Mouse (Mus musculus) kidney, embryonic 16.5 days (tissue): ENCODE data around the gene Rsph1. TPM values are rescaled to one million over a fixed set of nuclear protein-coding genes. Genes with fewer than 3 reads are reported as not detected.
A peak's percentile ranks its signal among the peaks of the same experiment; 100 is the strongest.

Experiments
- ATAC-seq: fragments of 200-750 bp; cut with Nextera tagmentation; 2 replicates; pipeline ENCODE4 v1.8.0; 2017; ENCODE audit warnings: moderate TSS enrichment; ENCODE audit not compliant: low FRiP score, low TSS enrichment
- H3K27ac ChIP-seq: fragments of 300-500 bp; sonication (generic); 2 replicates; pipeline ENCODE4 v1.5.1; 2014; ENCODE audit warnings: low read length
- H3K27me3 ChIP-seq: fragments of 300-500 bp; sonication (generic); 2 replicates; pipeline ENCODE4 v1.6.1; 2014; ENCODE audit warnings: low read length, control low read depth, mixed read lengths; ENCODE audit not compliant: insufficient read depth
- H3K36me3 ChIP-seq: fragments of 300-500 bp; sonication (generic); 2 replicates; pipeline ENCODE4 v1.6.1; 2014; ENCODE audit warnings: low read length, control low read depth, mixed read lengths; ENCODE audit not compliant: insufficient read depth
- H3K4me1 ChIP-seq: fragments of 300-500 bp; sonication (generic); 2 replicates; pipeline ENCODE4 v1.6.1; 2014; ENCODE audit warnings: low read length, control low read depth, mixed read lengths; ENCODE audit not compliant: insufficient read depth
- H3K4me2 ChIP-seq: fragments of 300-500 bp; sonication (generic); replicated peaks from 2 replicates; pipeline ENCODE4 v1.6.1; 2014; ENCODE audit warnings: low read depth, low read length
- H3K4me3 ChIP-seq: fragments of 300-500 bp; sonication (generic); 2 replicates; pipeline ENCODE4 v1.5.1; 2014; ENCODE audit warnings: mild to moderate bottlenecking, low read length
- H3K9ac ChIP-seq: fragments of 300-500 bp; sonication (generic); replicated peaks from 2 replicates; pipeline ENCODE4 v1.6.1; 2014; ENCODE audit warnings: low read length
- H3K9me3 ChIP-seq: fragments of 300-500 bp; sonication (generic); 2 replicates; pipeline ENCODE4 v1.6.1; 2016; ENCODE audit warnings: low read length, control low read depth
- WGBS: fragments of 180-500 bp; shearing (Covaris S2); extraction: QIAGEN DNeasy Blood & Tissue Kit; methylation state at CpG from one replicate; pipeline ENCODE4 v1.1.7; 2014; 5-methylcytosine and 5-hydroxymethylcytosine counted together
- polyA plus RNA-seq: library from polyadenylated mRNA; unstranded; fragments of >200 nt; fragmentation: Nextera tagmentation; extraction: Ambion mirVana; gene quantifications from 2 replicates; pipeline ENCODE4 v1.2.1, GENCODE M21; 2015

Gene Rsph1
- polyA plus RNA-seq, 1 experiment from 2014 or later = 2.0 TPM

DNA sequence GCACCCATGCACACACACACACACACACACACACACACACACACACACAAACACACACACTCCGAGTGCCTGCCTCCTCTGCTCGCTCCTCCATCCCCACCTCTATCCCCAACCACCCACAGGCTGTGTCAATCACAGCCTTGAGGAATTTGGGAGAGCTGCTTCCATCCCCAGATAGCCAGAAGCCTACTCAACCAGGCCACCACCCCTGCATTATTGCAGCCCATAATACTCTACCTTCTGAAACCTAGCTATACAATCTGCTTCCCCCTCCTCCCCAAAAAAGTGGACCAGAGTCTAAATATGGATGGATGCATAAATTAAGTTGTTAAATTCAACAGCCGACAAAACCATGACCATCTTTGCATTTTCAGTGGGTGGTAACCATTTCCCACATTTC, 50.8 kb downstream of the Rsph1 start:
- Histone ChIP-seq H3K9ac (no peak overlapping the region), H3K9me3 (no peaks in the 10 kb centered on the region), H3K27me3 (no peaks in the 10 kb centered on the region), H3K4me2 (no peak overlapping the region), H3K4me3 (no peak overlapping the region), H3K36me3 (no peaks in the 10 kb centered on the region), H3K27ac (no peak overlapping the region), H3K4me1 (no peaks in the 10 kb centered on the region)
- 64% methylated on average over 3 of the region's 3 CpGs for WGBS
- ATAC-seq = no peak

DNA sequence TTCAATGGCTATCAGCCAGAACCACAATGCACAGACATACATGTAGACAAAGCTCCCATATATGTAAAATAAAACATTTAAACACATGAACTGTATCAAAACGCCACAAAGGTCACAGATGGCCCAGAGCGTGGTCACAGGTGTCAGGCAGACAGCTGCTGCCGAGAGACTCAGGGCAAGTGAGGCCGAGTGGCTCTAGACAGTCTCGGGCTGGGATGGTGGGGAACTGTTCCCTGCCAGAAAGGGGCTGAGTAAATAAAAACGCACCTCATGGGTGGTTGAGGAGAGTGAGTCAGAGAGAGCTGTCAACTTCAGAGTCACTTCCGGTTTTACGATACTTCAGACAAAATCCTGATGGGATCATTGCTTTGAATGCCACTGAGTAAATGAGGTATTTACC, 52.6 kb downstream of the Rsph1 start:
- WGBS = 67% methylated on average over 8 of the region's 8 CpGs
- no peak for ATAC-seq

DNA sequence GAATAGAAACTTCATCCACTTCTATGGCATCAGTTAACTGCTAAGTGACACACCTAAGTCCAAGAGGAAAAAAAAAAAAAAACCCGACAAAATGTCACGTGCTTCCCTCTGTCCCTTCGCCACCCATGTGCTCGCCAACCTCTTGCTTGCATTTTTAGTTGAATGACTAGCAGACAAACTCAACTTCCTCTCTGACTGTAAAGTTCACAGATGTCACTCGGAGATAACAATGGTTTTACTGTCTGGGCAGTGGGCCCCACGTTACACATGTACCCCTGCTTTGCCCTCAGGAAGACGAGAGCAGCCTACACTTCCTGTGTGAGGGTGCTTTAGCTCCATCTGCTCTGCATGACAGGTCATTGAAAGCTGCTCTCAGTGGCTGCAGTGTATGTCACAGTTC, 53.3 kb downstream of the Rsph1 start:
- Histone ChIP-seq H3K4me1 (no peaks in the 10 kb centered on the region), H3K36me3 (no peaks in the 10 kb centered on the region), H3K27ac (no peak overlapping the region), H3K4me2 (no peak overlapping the region), H3K27me3 (no peaks in the 10 kb centered on the region), H3K9me3 (no peaks in the 10 kb centered on the region), H3K9ac (no peak overlapping the region), H3K4me3 (no peak overlapping the region)
- 58% methylated on average over 7 of the region's 7 CpGs for WGBS
- ATAC-seq = no peak

More for the DNA sequence above, 52.6 kb downstream of the Rsph1 start:
- Histone ChIP-seq H3K4me1 (no peaks in the 10 kb centered on the region), H3K4me2 (no peak overlapping the region), H3K27ac (no peak overlapping the region), H3K9ac (no peak overlapping the region), H3K4me3 (no peak overlapping the region), H3K27me3 (no peaks in the 10 kb centered on the region), H3K9me3 (no peaks in the 10 kb centered on the region), H3K36me3 (no peaks in the 10 kb centered on the region)

DNA sequence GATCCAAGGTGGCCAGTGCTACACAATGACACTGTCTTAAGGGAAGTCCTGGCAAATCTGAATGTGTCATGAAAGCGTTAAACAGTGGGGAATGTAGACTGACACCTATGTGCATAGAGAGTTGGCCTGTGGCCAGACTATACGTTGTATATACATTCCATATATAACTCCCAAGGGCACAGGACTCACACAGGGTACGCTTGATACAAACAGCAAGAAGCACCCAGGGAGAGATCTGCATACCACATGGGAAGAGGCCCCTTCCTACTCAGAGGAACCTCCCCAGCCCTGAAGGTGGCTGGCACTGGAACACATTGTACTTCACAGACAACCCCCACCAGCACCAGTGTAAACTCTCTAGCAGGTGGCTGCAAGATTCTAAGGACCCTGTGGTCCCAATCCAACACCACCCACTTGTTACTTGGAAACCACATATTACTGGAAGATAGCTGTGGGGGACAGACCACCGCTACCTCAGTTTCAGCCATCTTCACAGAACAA, 54.3 kb downstream of the Rsph1 start:
- ATAC-seq = no peak
- H3K27me3 ChIP-seq = no peaks in the 10 kb centered on the region
- H3K36me3 ChIP-seq = no peaks in the 10 kb centered on the region
- H3K4me2 ChIP-seq = no peak overlapping the region
- no peak overlapping the region for H3K4me3 ChIP-seq
- H3K4me1 ChIP-seq = no peaks in the 10 kb centered on the region
- no peaks in the 10 kb centered on the region for H3K9me3 ChIP-seq
- H3K27ac ChIP-seq = no peak overlapping the region
- H3K9ac ChIP-seq = no peak overlapping the region
- 61% methylated on average over 4 of the region's 4 CpGs for WGBS

DNA sequence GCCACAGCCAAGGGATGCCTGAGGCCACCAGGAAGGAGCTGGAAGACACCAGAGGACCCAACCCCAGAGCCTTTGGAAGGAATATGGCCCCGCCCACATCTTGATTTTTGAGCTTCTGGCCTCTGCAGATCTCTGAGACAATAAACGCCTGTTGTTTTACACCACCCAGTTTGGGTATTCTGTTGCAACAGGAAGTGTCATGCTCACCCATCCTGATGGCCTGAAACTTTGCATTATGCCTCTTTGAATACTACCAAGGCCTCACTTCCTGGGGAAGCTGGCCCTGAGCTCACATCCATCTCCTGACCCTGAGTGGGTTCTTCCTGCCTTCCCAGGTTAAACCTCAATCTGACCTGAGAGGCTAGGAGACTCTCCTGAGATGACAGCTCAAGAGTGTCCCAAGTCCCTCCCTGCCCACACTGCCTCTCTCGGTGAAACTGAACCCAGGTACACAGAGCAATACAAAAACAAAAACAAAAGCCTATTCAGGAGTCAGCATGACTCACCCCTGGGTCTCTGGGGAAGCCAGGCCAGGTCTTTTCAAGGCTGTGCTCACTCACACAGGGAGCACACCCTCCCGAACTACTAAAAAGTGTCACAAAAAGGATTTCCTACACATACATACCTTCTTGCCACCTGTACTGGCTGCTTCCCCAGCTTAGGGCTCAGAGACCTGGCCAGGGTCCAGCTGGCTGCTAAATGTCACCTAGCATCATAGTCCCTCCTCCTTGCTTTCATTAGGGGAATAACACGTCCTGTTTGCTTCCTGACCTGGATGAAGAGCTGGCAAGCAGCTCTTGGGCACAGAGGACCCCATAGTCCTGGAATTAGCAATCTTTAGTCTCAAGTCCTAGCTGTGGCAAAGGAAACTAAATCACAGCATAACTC, 60.9 kb downstream of the Rsph1 start:
- 41% methylated on average over 5 of the region's 5 CpGs for WGBS
- ATAC-seq = no peak
- peak overlapping the region; percentile 35; the same call in 1 of the 2 replicates for H3K27ac ChIP-seq

DNA sequence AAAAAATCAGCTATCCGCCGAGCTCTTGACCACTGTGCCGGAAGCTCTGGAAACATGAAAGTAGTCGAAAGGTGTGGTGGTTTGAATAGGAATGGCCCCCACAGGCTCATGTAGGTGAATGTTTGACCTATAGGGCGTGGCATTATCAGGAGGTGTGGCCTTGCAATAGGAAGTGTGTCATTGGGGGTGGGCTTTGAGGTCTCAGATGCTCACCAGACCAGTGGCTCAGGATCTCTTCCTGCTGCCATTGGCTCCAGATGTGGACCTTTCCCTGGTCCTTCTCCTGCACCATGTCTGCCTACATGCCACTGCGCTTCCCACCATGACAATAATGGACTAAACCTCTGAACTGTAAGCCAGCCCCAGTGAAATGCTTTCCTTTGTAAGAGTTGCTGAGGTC, 65.3 kb downstream of the Rsph1 start:
- Histone ChIP-seq H3K4me2 (no peak overlapping the region), H3K27ac (no peak overlapping the region), H3K4me3 (no peak overlapping the region), H3K9me3 (no peaks in the 10 kb centered on the region), H3K27me3 (no peaks in the 10 kb centered on the region), H3K9ac (no peak overlapping the region), H3K4me1 (peaks cover 4% of the 10 kb centered on the region; the same call in 1 of the 2 replicates), H3K36me3 (no peaks in the 10 kb centered on the region)
- WGBS = 84% methylated on average over 6 of the region's 6 CpGs
- ATAC-seq = no peak

More for the DNA sequence above, 60.9 kb downstream of the Rsph1 start:
- Histone ChIP-seq H3K9me3 (no peaks in the 10 kb centered on the region), H3K36me3 (no peaks in the 10 kb centered on the region), H3K9ac (no peak overlapping the region), H3K4me3 (no peak overlapping the region), H3K4me2 (no peak overlapping the region), H3K27me3 (no peaks in the 10 kb centered on the region), H3K4me1 (no peaks in the 10 kb centered on the region)

DNA sequence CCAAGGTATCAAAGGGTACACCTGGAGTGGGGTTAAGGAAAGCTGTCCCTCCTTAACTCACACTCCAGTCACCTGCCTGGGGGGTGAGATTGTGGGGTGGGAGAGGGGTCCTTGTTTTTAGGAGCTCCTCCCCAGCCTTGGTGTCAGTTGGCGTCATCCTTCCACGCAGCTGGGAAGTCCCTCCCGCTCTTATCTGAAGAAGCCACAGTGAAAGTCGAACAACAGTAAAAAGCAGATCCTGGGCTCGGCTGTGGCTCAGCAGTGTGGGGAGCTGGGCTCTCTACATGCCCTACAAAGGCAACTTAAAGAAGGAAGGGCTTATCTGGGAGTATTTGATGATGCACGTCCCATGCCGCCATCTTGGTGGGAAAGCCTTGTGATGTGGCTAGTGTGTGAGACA, 66.9 kb downstream of the Rsph1 start:
- peaks cover 4% of the 10 kb centered on the region; the same call in 1 of the 2 replicates for H3K4me1 ChIP-seq
- no peak overlapping the region for H3K4me2 ChIP-seq
- 89% methylated on average over 7 of the region's 7 CpGs for WGBS
- no peak overlapping the region for H3K9ac ChIP-seq
- ATAC-seq = no peak
- H3K4me3 ChIP-seq = no peak overlapping the region
- no peaks in the 10 kb centered on the region for H3K9me3 ChIP-seq
- no peaks in the 10 kb centered on the region for H3K36me3 ChIP-seq
- H3K27ac ChIP-seq = no peak overlapping the region
- H3K27me3 ChIP-seq = no peaks in the 10 kb centered on the region

DNA sequence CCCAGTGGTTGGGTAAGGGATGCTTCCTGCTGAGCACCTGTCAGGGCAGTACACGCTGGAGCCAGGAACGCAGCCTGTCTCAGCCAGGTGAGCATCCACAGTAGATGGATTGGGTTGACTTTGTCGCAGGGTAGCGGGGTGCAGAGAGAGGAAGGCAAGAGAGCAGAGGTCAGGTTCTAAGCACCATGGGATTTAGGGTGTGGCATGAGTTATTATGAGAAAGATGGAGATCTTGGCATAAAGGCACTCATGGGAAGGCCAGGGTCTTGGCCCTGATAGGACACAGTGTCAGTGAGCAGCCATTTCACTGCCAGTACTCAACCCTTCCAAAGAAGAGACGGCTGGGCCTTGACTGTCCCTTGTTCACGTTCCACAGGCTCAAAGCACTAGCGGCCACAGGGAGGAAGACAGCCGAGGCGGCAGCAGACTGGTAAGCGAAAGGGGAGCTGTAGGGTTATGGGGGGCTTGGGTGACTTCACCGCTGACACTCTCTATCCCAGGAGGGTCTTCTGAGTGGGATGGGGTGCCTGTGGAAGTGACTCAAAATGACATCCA, 67.7 kb downstream of the Rsph1 start:
- Histone ChIP-seq H3K4me2 (no peak overlapping the region), H3K27me3 (no peaks in the 10 kb centered on the region), H3K36me3 (no peaks in the 10 kb centered on the region), H3K9me3 (no peaks in the 10 kb centered on the region), H3K4me1 (peaks cover 4% of the 10 kb centered on the region; the same call in 1 of the 2 replicates), H3K4me3 (no peak overlapping the region), H3K27ac (no peak overlapping the region), H3K9ac (no peak overlapping the region)
- no peak for ATAC-seq
- WGBS = 88% methylated on average over 11 of the region's 11 CpGs

DNA sequence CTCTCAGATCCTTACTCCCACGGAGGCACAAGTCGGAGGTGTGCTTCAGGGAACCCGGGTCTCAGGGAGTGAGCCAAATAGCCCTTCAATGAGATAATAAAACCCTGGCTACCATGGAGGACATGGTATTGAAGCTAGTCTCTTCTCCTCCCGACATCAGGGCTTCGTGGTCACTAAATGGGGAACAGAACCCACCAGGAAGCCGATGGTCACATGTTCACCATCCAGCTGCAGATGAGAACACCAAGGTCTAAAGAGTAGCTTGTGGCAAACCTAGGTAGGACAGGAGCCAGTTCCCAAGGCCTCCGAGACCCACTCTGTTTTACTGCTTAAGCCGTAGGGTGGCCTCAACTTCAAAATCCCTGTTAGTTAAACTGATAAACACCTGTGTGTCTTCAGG, 68.5 kb downstream of the Rsph1 start:
- ATAC-seq = no peak
- Histone ChIP-seq H3K27me3 (no peaks in the 10 kb centered on the region), H3K36me3 (no peaks in the 10 kb centered on the region), H3K4me1 (peaks cover 4% of the 10 kb centered on the region; the same call in 1 of the 2 replicates), H3K9ac (no peak overlapping the region), H3K9me3 (no peaks in the 10 kb centered on the region), H3K4me3 (no peak overlapping the region), H3K4me2 (no peak overlapping the region), H3K27ac (no peak overlapping the region)
- WGBS = 72% methylated on average over 8 of the region's 8 CpGs
